Mouse (Mus musculus): ENCODE results near the gene Dlg1. TPM values are rescaled to one million over a fixed set of nuclear protein-coding genes. Genes with fewer than 3 reads are reported as not detected.
A peak's percentile ranks its signal among the peaks of the same experiment; 100 is the strongest.

The Dlg1 gene
- total RNA-seq, 2 experiments from 2014 or later, result 38.5 to 38.9 TPM

- no peak for DNase-seq
- intact Hi-C loops (cut with DNase I), result no loop called here
Measured at GRCm38 (mm10) chr16:31890907-31891306, 227.7 kb downstream of the Dlg1 start.

GRCm38 (mm10) chr16:31893396-31894141, 230.3 kb downstream of the Dlg1 start:
- intact Hi-C loops (cut with DNase I), result no loop called here

GRCm38 (mm10) chr16:31896971-31897774, 233.9 kb downstream of the Dlg1 start:
- DNase-seq, result peak in 1 of 2 experiments; percentile 38

More at GRCm38 (mm10) chr16:31893396-31894141, 230.3 kb downstream of the Dlg1 start:
- no peak for DNase-seq

GRCm38 (mm10) chr16:31898546-31899326, 235.5 kb downstream of the Dlg1 start:
- no peak for DNase-seq
- intact Hi-C loops (cut with DNase I), result no loop called here

More at GRCm38 (mm10) chr16:31896971-31897774, 233.9 kb downstream of the Dlg1 start:
- intact Hi-C loops (cut with DNase I), result no loop called here

- no peak for DNase-seq
Measured at GRCm38 (mm10) chr16:31901886-31902285, 238.6 kb downstream of the Dlg1 start.

GRCm38 (mm10) chr16:31903239-31903638, 240.0 kb downstream of the Dlg1 start:
- intact Hi-C loops (cut with DNase I), result no loop called here
- no peak for DNase-seq

More at GRCm38 (mm10) chr16:31901886-31902285, 238.6 kb downstream of the Dlg1 start:
- intact Hi-C loops (cut with DNase I), result no loop called here

GRCm38 (mm10) chr16:31905331-31905730, 242.1 kb downstream of the Dlg1 start:
- intact Hi-C loops (cut with DNase I), result no loop called here
- DNase-seq, result no peak

- intact Hi-C loops (cut with DNase I), result no loop called here
- DNase-seq, result no peak
Measured at GRCm38 (mm10) chr16:31905891-31906825, 242.9 kb downstream of the Dlg1 start.

- DNase-seq, result peak; percentile 40 to 59
- intact Hi-C loops (cut with DNase I), result no loop called here
Measured at GRCm38 (mm10) chr16:31906896-31907295, 243.7 kb downstream of the Dlg1 start.

GRCm38 (mm10) chr16:31908959-31909358, 245.7 kb downstream of the Dlg1 start:
- no peak for DNase-seq
- intact Hi-C loops (cut with DNase I), result no loop called here

- DNase-seq, result no peak
- intact Hi-C loops (cut with DNase I), result no loop called here
Measured at GRCm38 (mm10) chr16:31910281-31910847, 247.1 kb downstream of the Dlg1 start.

- DNase-seq, result no peak
- intact Hi-C loops (cut with DNase I), result loop anchor here (1.0 to 5.0 kb wide), 3 partner anchors 39 to 459 kb away; partner anchors contain the start of gene Meltf
Measured at GRCm38 (mm10) chr16:31917776-31918175, 254.5 kb downstream of the Dlg1 start.

- intact Hi-C loops (cut with DNase I), result loop anchor here (1.0 to 5.0 kb wide), 3 partner anchors 40 to 459 kb away; partner anchors contain the start of gene Meltf
- peak; percentile 70 to 85 for DNase-seq
Measured at GRCm38 (mm10) chr16:31918248-31918724, 255.0 kb downstream of the Dlg1 start.

GRCm38 (mm10) chr16:31924368-31924767, 261.1 kb downstream of the Dlg1 start:
- intact Hi-C loops (cut with DNase I), result no loop called here

More at GRCm38 (mm10) chr16:31924368-31924767, 261.1 kb downstream of the Dlg1 start:
- DNase-seq, result no peak

Other genes with a start within 250 kb of the Dlg1 start
- gene Bdh1, start 241.2 kb upstream of the Dlg1 start, total RNA-seq (2021), result 1 to 10 TPM in 1 of 2 experiments, under 1 TPM in 1; 0.41 to 2.6 TPM
- under 1 TPM in 1 of 2 experiments, not detected in 1; 0.07 TPM for gene Meltf, start 215.4 kb downstream of the Dlg1 start, total RNA-seq (2021)

All from heart, postnatal 14 days (tissue).